ENCODE assay signal across 9 mouse cellular contexts in genomic region chr7:118276684-118277334, GRCm38 (mm10). TPM values are rescaled to one million over a fixed set of nuclear protein-coding genes. Genes with fewer than 3 reads are reported as not detected.
DNase-seq lines count a peak whose midpoint lies in the region; ATAC-seq and TF ChIP-seq lines count a peak whose summit lies in the region.
"Had no signal": no experiment of that assay in that cellular context is flagged by ENCODE, and none has a peak within 500 bp of the region (broad histone marks: within the 10 kb centered on the region; RNA-seq: fewer than 3 reads in every experiment).

No protein-coding gene starts in this region.

- TF ChIP-seq CTCF in stomach, postnatal 0 days (IDR thresholded peaks at IDR 0.05; ENCODE audit: low read depth), result no peak

- H3K4me3 ChIP-seq in megakaryocyte, embryonic 14.5 days (replicated peaks), result peak overlapping the region; percentile 78
- no peak overlapping the region; the same call in 1 of the 2 replicates for H3K4me3 ChIP-seq in embryonic facial prominence, embryonic 15.5 days (replicated peaks)
- no peak overlapping the region for H3K4me3 ChIP-seq in stomach, postnatal 0 days (ENCODE audit: low read depth, low read length)

- H3K36me3 ChIP-seq in megakaryocyte, embryonic 14.5 days (replicated peaks; ENCODE audit: low read length), result no peaks in the 10 kb centered on the region
- H3K36me3 ChIP-seq in embryonic facial prominence, embryonic 15.5 days, result no peaks in the 10 kb centered on the region
- no peaks in the 10 kb centered on the region for H3K36me3 ChIP-seq in stomach, postnatal 0 days (ENCODE audit: control insufficient read depth, insufficient read depth, low read length)

- 76% methylated on average over 15 of the region's 15 CpGs for WGBS in embryonic facial prominence, embryonic 15.5 days
- WGBS in stomach, postnatal 0 days, result 63% methylated on average over 15 of the region's 15 CpGs

- no peak for TF ChIP-seq EP300 in stomach, postnatal 0 days (optimal IDR thresholded peaks at IDR 0.05)

- ATAC-seq in megakaryocyte, adult 5-6 weeks (ENCODE audit: poor library complexity, severe bottlenecking), result no peak
- no peak for ATAC-seq in embryonic facial prominence, embryonic 15.5 days (ENCODE audit: insufficient number of reproducible peaks, low FRiP score, low TSS enrichment, low read depth)
- peak; percentile 72 for ATAC-seq in stomach, postnatal 0 days (ENCODE audit: low FRiP score, low TSS enrichment)
- no peak for ATAC-seq in activated CD4-positive, CD25-positive, alpha-beta regulatory T cell, adult 4 months
- ATAC-seq in monocyte, adult 5-6 weeks (replicated peaks; ENCODE audit: insufficient number of reproducible peaks, low FRiP score, low TSS enrichment, poor library complexity, severe bottlenecking), result no peak

- intact Hi-C loops in heart, postnatal 10 days (cut with DNase I), result loop anchor here (5.0 kb wide), 1 partner anchor 90 kb away; no protein-coding TSS in a partner anchor

- peaks cover 59% of the 10 kb centered on the region for H3K4me1 ChIP-seq in megakaryocyte, embryonic 14.5 days
- H3K4me1 ChIP-seq in embryonic facial prominence, embryonic 15.5 days, result peaks cover 9% of the 10 kb centered on the region; the same call in 1 of the 2 replicates
- no peaks in the 10 kb centered on the region for H3K4me1 ChIP-seq in stomach, postnatal 0 days (replicated peaks; ENCODE audit: control insufficient read depth, insufficient read depth)

- no peaks in the 10 kb centered on the region for H3K9me3 ChIP-seq in megakaryocyte, embryonic 14.5 days
- H3K9me3 ChIP-seq in embryonic facial prominence, embryonic 15.5 days (replicated peaks), result no peaks in the 10 kb centered on the region
- H3K9me3 ChIP-seq in stomach, postnatal 0 days (ENCODE audit: control insufficient read depth, low read length), result no peaks in the 10 kb centered on the region

- no peaks in the 10 kb centered on the region for H3K27me3 ChIP-seq in megakaryocyte, embryonic 14.5 days (replicated peaks)
- H3K27me3 ChIP-seq in embryonic facial prominence, embryonic 15.5 days, result no peaks in the 10 kb centered on the region
- H3K27me3 ChIP-seq in stomach, postnatal 0 days (ENCODE audit: control insufficient read depth, insufficient read depth, low read length), result no peaks in the 10 kb centered on the region

- peak; percentile 90 for DNase-seq in heart, adult 11 months
- DNase-seq in heart, postnatal 10 days, result no peak
- no peak for DNase-seq in stomach, postnatal 0 days (ENCODE audit: low spot score)
- DNase-seq: cerebellum, adult 8-10 months had no signal

- no peak overlapping the region for H3K9ac ChIP-seq in embryonic facial prominence, embryonic 15.5 days
- no peak overlapping the region for H3K9ac ChIP-seq in stomach, postnatal 0 days (ENCODE audit: low read length)

- H3K4me2 ChIP-seq in embryonic facial prominence, embryonic 15.5 days (replicated peaks), result peak overlapping the region; percentile 33; the same call in 1 of the 2 replicates
- peak overlapping the region; percentile 39 for H3K4me2 ChIP-seq in stomach, postnatal 0 days (replicated peaks; ENCODE audit: low read depth)

- H3K27ac ChIP-seq in embryonic facial prominence, embryonic 15.5 days (replicated peaks), result 0 out of 2 replicates have a peak overlapping the region, but pooled peaks have one; percentile 8
- H3K27ac ChIP-seq in stomach, postnatal 0 days (replicated peaks), result peak overlapping the region; percentile 67

RNA-seq across cellular contexts. Expression of gene Smg1, which starts 33.3 kb away (rescaled TPM):
- 10 to 100 TPM; 52.3 to 57.2 TPM for total RNA-seq in heart, postnatal 10 days (2021)
- 4.3 and 14.1 TPM in 2 replicates for polyA plus RNA-seq in megakaryocyte, embryonic 14.5 days (2012; ENCODE audit: insufficient read depth, low replicate concordance)
- 55.5 and 70.0 TPM in 2 replicates for total RNA-seq in megakaryocyte, adult 5-6 weeks (2015)
- total RNA-seq in megakaryocyte, adult 5-6 weeks (2017), result 43.3 and 57.1 TPM in 2 replicates
- polyA plus RNA-seq in embryonic facial prominence, embryonic 15.5 days (2015; fragmentation: Nextera tagmentation; extraction: Ambion mirVana), result 15.6 and 19.3 TPM in 2 replicates
- 6.4 and 8.5 TPM in 2 replicates for polyA plus RNA-seq in stomach, postnatal 0 days (2015; fragmentation: Nextera tagmentation; extraction: Ambion mirVana)
- 10 to 100 TPM; 24.8 to 30.0 TPM for polyA plus RNA-seq in activated CD4-positive, CD25-positive, alpha-beta regulatory T cell, adult 4 months (2017; shearing (Covaris generic))
- total RNA-seq in monocyte, adult 5-6 weeks (2017), result 80.6 to 144 TPM (median 86.0 TPM) in 3 replicates
